Mouse (Mus musculus) gonadal fat pad, adult 2 months (tissue): ENCODE data around the gene Lingo2. TPM values are rescaled to one million over a fixed set of nuclear protein-coding genes. Genes with fewer than 3 reads are reported as not detected.
"Not testable (repeated sequence)": the region's sequence is repeated elsewhere in the genome, so short reads cannot be mapped to it uniquely, and the experiment has no call there.

Experiments used
- DNase-seq: peaks from one replicate; pipeline ENCODE4 v3.0.0-alpha.2; 2012; ENCODE audit warnings: low read depth
- polyA plus RNA-seq: library from polyadenylated mRNA; depleted of rRNA; stranded (reverse); fragments of >200 nt; gene quantifications from 2 replicates; pipeline ENCODE4 v1.2.3, GENCODE M21; 2012

Lingo2 gene
- polyA plus RNA-seq, 1 experiment, result not detected

- no peak for DNase-seq
Measured at GRCm38 (mm10) chr4:35845140-35845539, 1106.4 kb downstream of the Lingo2 start.

GRCm38 (mm10) chr4:35844518-35844917 lies 1107.0 kb downstream of the Lingo2 start:
- no peak for DNase-seq

GRCm38 (mm10) chr4:35823322-35823870 lies 1128.2 kb downstream of the Lingo2 start:
- no peak for DNase-seq

GRCm38 (mm10) chr4:35820701-35821100 lies 1130.8 kb downstream of the Lingo2 start:
- DNase-seq, result no peak

GRCm38 (mm10) chr4:35814698-35815097 lies 1136.8 kb downstream of the Lingo2 start:
- DNase-seq, result no peak

- DNase-seq, result no peak
Measured at GRCm38 (mm10) chr4:35807497-35808210, 1143.9 kb downstream of the Lingo2 start.

GRCm38 (mm10) chr4:35806881-35807464 lies 1144.6 kb downstream of the Lingo2 start:
- DNase-seq, result no peak

GRCm38 (mm10) chr4:35784255-35784921 lies 1167.2 kb downstream of the Lingo2 start:
- no peak for DNase-seq

- DNase-seq, result no peak
Measured at GRCm38 (mm10) chr4:35770810-35771209, 1180.7 kb downstream of the Lingo2 start.

GRCm38 (mm10) chr4:35766905-35767304 lies 1184.6 kb downstream of the Lingo2 start:
- DNase-seq, result no peak

GRCm38 (mm10) chr4:35761181-35761580 lies 1190.4 kb downstream of the Lingo2 start:
- peak; percentile 27 for DNase-seq

- DNase-seq, result no peak
Measured at GRCm38 (mm10) chr4:35752121-35752860, 1199.3 kb downstream of the Lingo2 start.

GRCm38 (mm10) chr4:35746693-35747092 lies 1204.9 kb downstream of the Lingo2 start:
- DNase-seq, result no peak

- DNase-seq, result no peak
Measured at GRCm38 (mm10) chr4:35724774-35725173, 1226.8 kb downstream of the Lingo2 start.

GRCm38 (mm10) chr4:35704126-35704525 lies 1247.4 kb downstream of the Lingo2 start:
- no peak for DNase-seq

- DNase-seq, result no peak
Measured at GRCm38 (mm10) chr4:35702661-35703060, 1248.9 kb downstream of the Lingo2 start.

GRCm38 (mm10) chr4:35695137-35695522 lies 1256.4 kb downstream of the Lingo2 start:
- no peak for DNase-seq

GRCm38 (mm10) chr4:35694360-35695136 lies 1257.0 kb downstream of the Lingo2 start:
- DNase-seq, result no peak

GRCm38 (mm10) chr4:35690521-35690920 lies 1261.0 kb downstream of the Lingo2 start:
- peak; percentile 68 for DNase-seq

- DNase-seq, result not testable (repeated sequence)
Measured at GRCm38 (mm10) chr4:35688498-35689240, 1262.9 kb downstream of the Lingo2 start.
